Mouse (Mus musculus): ENCODE data around the gene Olfr718-ps1.

Olfr718-ps1 gene

GRCm38 (mm10) chr5:143127837-143128236 lies 19.5 kb downstream of the Olfr718-ps1 start:
- DNase-seq (ENCODE audit: low spot score) = no peak

DNA sequence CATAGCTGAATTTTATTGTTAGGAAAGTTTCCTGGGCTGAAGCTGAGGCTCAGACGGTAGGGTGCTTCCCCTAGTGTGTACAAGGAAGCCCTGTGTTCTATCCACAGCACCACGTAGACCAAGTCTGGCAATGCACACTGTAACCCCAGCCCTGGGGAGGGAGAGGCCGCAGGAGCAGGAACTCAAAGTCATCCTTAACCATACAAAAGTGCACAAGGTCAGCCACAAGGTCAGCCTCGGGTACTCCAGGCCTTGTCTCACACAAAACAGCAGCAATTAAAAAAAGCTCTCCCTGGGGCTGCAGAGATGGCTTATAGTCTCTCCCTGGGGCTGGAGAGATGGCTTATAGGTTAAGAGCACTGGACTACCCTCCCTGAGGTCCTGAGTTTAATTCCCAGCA lies 20.5 kb downstream of the Olfr718-ps1 start:
- no peak for DNase-seq (ENCODE audit: low spot score)

- DNase-seq (ENCODE audit: low spot score) = no peak
Measured at GRCm38 (mm10) chr5:143126089-143126488, 21.3 kb downstream of the Olfr718-ps1 start.

DNA sequence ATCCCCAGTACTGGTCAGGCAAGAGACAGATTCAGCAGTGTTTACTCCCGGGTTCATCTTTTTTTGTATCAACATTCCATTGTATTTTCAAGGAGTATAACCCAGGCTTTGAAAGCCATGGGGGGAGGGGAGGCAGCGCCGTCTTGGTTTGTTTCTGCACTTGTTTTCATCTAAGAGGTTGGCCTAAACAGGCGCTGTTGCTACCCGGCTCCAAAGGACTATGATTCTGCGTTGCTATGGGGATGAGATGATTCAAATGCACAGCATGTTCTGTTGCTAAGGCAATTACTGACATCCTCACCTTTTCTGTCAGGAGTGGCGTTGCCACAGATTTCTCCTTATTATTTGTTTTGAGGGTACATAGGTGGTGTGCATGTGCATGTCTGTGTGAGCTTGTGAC lies 21.8 kb downstream of the Olfr718-ps1 start:
- no peak for DNase-seq (ENCODE audit: low spot score)

- DNase-seq (ENCODE audit: low spot score) = no peak
Measured at GRCm38 (mm10) chr5:143124805-143125378, 22.5 kb downstream of the Olfr718-ps1 start.

DNA sequence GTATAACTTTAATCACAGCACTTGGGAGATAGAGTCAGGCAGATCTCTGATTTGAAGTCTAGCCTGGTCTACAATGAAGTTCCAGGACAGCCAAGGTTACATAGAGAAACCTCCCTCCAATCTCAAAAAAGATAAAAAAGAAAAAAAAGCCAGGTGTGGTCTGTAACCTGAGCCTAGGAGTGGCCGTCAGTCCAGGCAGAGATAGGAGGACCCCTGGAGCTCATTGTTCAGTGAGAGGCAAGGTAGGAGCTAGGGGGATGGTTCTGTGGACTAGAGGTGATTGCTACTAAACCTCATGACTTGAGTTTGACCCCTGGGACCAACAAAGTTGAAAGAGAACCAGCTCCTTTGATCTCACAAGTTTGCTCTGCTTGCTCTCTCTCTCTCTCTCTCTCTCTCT lies 24.7 kb downstream of the Olfr718-ps1 start:
- no peak for DNase-seq (ENCODE audit: low spot score)

GRCm38 (mm10) chr5:143122125-143122524 lies 25.3 kb downstream of the Olfr718-ps1 start:
- no peak for DNase-seq (ENCODE audit: low spot score)

- DNase-seq (ENCODE audit: low spot score) = peak; percentile 93
Measured at GRCm38 (mm10) chr5:143112281-143113246, 34.8 kb downstream of the Olfr718-ps1 start, which contains the start of gene Rnf216. Rnf216 (minus strand) TSS chr5:143112994.

- DNase-seq (ENCODE audit: low spot score) = no peak
Measured at GRCm38 (mm10) chr5:143106842-143107241, 40.5 kb downstream of the Olfr718-ps1 start.

DNA sequence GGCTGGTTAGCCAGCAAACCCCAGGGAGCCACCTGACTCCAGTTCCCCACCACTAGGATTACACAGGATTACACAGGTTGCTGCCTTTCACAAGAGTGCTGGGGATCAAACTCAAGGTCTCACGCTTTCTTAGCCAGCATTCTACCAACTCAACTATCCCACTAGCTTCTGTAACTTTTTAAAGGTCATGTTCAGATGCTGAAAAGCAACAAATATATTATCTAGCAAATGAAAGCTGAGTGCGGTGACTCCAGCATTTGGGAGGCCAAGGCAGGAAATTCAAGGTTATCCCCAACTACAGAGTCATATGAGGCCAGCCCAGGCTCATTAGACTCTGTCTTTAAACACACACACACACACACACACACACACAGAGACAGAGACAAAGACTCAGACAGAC lies 44.1 kb downstream of the Olfr718-ps1 start:
- no peak for DNase-seq (ENCODE audit: low spot score)

GRCm38 (mm10) chr5:143101626-143102025 lies 45.8 kb downstream of the Olfr718-ps1 start:
- no peak for DNase-seq (ENCODE audit: low spot score)

- DNase-seq (ENCODE audit: low spot score) = no peak
Measured at GRCm38 (mm10) chr5:143095256-143095655, 52.1 kb downstream of the Olfr718-ps1 start.

DNA sequence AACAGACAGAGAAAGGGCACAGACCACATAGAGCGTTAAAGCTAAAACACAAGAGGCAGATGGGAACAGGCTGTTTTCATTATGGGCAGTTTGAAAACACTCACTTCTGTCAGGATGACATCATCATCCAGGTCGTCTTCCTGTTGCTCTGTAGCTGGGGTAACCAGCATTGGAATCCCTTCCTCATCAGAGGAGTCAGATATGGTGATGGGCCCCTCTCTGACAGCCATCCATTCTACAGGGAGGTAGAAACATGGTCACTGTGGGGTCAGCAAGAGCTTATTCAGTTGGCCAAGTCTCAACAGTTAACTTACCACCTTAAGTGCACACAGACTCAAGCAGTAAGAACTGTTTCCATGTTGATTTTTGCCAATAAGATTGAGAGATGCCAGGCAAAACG lies 54.5 kb downstream of the Olfr718-ps1 start:
- DNase-seq (ENCODE audit: low spot score) = no peak

DNA sequence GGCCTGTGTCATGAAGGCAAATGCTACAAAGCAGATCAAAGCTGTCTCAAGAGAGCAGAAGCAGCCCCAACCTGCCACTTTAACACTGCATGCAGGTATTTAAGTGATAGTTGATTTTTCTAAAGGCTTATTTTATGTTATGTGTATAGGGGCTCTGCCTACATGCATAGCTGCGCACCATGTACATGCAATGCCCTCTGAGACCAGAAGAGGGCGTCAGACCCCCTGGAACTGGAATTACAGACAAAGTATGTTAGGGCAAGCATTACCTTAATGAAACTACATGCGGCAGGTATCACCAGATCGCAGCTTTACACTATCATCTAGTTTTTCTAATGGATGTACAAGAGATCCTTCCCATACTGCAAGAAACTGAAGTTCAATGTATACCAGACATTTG lies 62.5 kb downstream of the Olfr718-ps1 start:
- peak; percentile 25 for DNase-seq (ENCODE audit: low spot score)
